Mouse (Mus musculus) thymus, adult 2 months (tissue): ENCODE results near the gene Ube2j1. TPM values are rescaled to one million over a fixed set of nuclear protein-coding genes. Genes with fewer than 3 reads are reported as not detected.

ENCODE experiments used
- DNase-seq: peaks from one replicate; pipeline ENCODE4 v3.0.0; 2021
- H3K27ac ChIP-seq: fragments of 200-500 bp; 2 replicates; pipeline ENCODE4 v1.5.1; 2012; ENCODE audit warnings: low read length, control low read depth; ENCODE audit not compliant: control insufficient read depth, insufficient read depth
- H3K27me3 ChIP-seq: fragments of 200-500 bp; 2 replicates; pipeline ENCODE4 v1.6.1; 2012; ENCODE audit warnings: mild to moderate bottlenecking, low read length, moderate library complexity, mixed read lengths; ENCODE audit not compliant: control insufficient read depth, insufficient read depth
- H3K36me3 ChIP-seq: fragments of 200-500 bp; 2 replicates; pipeline ENCODE4 v1.6.1; 2012; ENCODE audit warnings: mild to moderate bottlenecking, low read length, moderate library complexity; ENCODE audit not compliant: control insufficient read depth, insufficient read depth
- H3K4me1 ChIP-seq: fragments of 200-500 bp; replicated peaks from 2 replicates; pipeline ENCODE4 v1.6.1; 2012; ENCODE audit warnings: low read length; ENCODE audit not compliant: control insufficient read depth, insufficient read depth
- H3K4me3 ChIP-seq: fragments of 200-500 bp; 2 replicates; pipeline ENCODE4 v1.5.1; 2012; ENCODE audit warnings: mild to moderate bottlenecking, low read length, control low read depth, moderate library complexity; ENCODE audit not compliant: control insufficient read depth, insufficient read depth
- CTCF ChIP-seq: fragments of 200-500 bp; IDR thresholded peaks from 2 replicates; pipeline ENCODE4 v1.5.1; 2012; ENCODE audit warnings: mild to moderate bottlenecking, control low read depth, low read length, moderate library complexity, borderline replicate concordance; ENCODE audit not compliant: control insufficient read depth, poor library complexity, insufficient read depth; ENCODE audit errors: extremely low read depth
- POLR2A ChIP-seq: fragments of 200-500 bp; IDR thresholded peaks from 2 replicates; pipeline ENCODE4 v1.6.1; 2012; ENCODE audit warnings: mild to moderate bottlenecking, low read length, control low read depth, moderate library complexity; ENCODE audit not compliant: control insufficient read depth, poor library complexity, insufficient read depth; ENCODE audit errors: extremely low read depth
- WGBS: fragments of 180-500 bp; shearing (Covaris S2); methylation state at CpG from one replicate; pipeline ENCODE4 v1.1.7; 2018; 5-methylcytosine and 5-hydroxymethylcytosine counted together
- polyA plus RNA-seq: library from polyadenylated mRNA; depleted of rRNA; stranded (reverse); fragments of >200 nt; gene quantifications from 2 replicates; pipeline ENCODE4 v1.2.3, GENCODE M21; 2012

The Ube2j1 gene
- polyA plus RNA-seq, 1 experiment: 28.7 TPM

GRCm38 (mm10) chr4:32984801-32985675 lies 46.2 kb upstream of the Ube2j1 start:
- no peak for TF ChIP-seq CTCF
- no peak for TF ChIP-seq POLR2A
- Histone ChIP-seq H3K27ac (peak overlapping the region; percentile 90), H3K27me3 (no peaks in the 10 kb centered on the region), H3K36me3 (no peaks in the 10 kb centered on the region), H3K4me1 (peaks cover 21% of the 10 kb centered on the region), H3K4me3 (no peak overlapping the region)
- DNase-seq: peak; percentile 24
- WGBS: 50% methylated on average over 13 of the region's 13 CpGs

DNA sequence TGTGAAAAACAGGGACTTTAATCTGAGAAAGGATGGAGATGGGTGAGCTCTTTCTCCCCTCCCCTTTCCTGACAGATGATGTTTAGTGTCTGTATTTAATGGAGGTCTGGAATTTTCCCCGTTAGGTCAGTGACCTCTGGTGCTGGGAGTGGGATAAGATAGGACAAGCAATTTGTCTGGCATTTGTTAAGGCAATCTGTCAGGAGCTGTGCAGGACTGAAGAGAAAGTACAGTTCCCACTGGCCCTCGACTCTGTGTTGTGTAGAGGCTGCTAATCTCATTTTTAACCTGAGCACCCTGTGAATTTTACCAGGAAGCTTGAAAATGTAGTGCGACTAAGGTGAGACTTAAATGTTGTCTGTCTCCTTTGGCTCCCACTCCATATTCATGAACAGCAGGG lies 45.5 kb upstream of the Ube2j1 start:
- TF ChIP-seq CTCF (no peak), POLR2A (no peak)
- no peaks in the 10 kb centered on the region for H3K27me3 ChIP-seq
- WGBS: 87% methylated on average over 3 of the region's 3 CpGs

DNA sequence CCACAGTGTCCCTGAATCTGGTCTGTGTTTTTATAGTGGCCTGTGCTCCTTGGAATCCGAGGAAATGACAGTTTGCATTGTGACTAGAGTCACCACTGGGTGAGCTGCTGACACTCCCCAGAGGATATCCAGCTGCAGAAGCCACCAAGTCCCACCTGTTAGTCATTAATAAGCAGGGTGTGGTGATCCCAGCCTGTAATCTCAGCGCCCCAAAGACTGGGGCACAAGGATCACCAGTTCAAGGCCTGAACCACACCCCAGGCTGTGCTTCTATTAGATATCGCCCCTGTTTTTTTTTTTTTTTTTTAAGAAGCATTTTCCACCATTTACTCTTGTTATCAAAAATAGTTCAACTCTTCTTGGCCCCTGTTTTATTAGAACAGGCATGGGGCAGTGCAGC lies 44.2 kb upstream of the Ube2j1 start:
- H3K36me3 ChIP-seq: no peaks in the 10 kb centered on the region
- TF ChIP-seq POLR2A (no peak), CTCF (no peak)
- no peaks in the 10 kb centered on the region for H3K27me3 ChIP-seq
- H3K27ac ChIP-seq: no peak overlapping the region
- H3K4me1 ChIP-seq: peaks cover 15% of the 10 kb centered on the region
- H3K4me3 ChIP-seq: no peak overlapping the region
- WGBS: 84% methylated on average over 3 of the region's 3 CpGs
- DNase-seq: no peak

More for the DNA sequence above, 45.5 kb upstream of the Ube2j1 start:
- Histone ChIP-seq H3K36me3 (no peaks in the 10 kb centered on the region), H3K4me3 (no peak overlapping the region), H3K27ac (no peak overlapping the region), H3K4me1 (peaks cover 21% of the 10 kb centered on the region)
- no peak for DNase-seq

DNA sequence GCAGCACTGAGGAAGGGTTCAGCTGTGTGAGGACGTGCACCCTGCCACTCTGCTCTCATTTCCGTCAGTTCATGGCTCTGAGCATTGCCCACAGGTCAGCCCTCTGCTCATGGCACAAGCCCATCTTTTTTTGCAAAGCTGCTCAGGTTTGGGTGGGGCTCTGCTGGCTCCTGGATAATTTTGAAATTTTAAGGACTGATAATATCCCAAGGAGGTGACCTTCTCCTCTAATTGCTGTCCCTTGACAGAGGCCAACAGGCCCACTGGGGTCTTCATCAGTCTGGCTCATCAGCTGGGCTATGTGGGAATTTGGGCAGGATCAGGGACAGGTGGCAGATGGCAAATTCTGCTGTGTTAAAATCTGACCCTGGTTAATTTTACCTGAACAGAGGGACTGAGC lies 41.9 kb upstream of the Ube2j1 start:
- TF ChIP-seq CTCF (no peak), POLR2A (no peak)
- WGBS: 91% methylated on average over 2 of the region's 2 CpGs
- no peak overlapping the region for H3K4me3 ChIP-seq

DNA sequence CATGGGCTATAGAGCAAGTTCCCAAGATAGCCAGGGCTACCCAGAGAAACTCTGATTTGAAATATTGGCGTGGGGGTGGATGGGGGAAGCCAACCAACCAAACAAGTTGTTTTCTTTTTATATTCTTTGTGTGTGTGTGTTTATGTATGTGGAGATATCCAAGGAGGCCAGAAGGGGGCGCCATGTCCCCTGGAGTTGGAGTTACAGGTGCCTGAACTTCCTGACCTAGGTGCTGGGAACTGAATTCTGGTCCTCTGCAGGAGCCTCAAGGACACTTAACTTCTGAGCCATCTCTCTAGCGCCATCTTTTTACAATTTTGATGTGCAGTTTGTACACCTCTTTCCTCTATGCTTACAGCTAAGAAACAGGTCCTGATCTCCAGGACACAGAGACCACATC lies 37.0 kb upstream of the Ube2j1 start:
- no peak for DNase-seq
- Histone ChIP-seq H3K4me3 (no peak overlapping the region), H3K4me1 (peaks cover 4% of the 10 kb centered on the region; the same call in 1 of the 2 replicates), H3K36me3 (no peaks in the 10 kb centered on the region), H3K27me3 (no peaks in the 10 kb centered on the region), H3K27ac (no peak overlapping the region)
- 90% methylated on average over 3 of the region's 3 CpGs for WGBS
- TF ChIP-seq POLR2A (no peak), CTCF (no peak)

More for the DNA sequence above, 41.9 kb upstream of the Ube2j1 start:
- Histone ChIP-seq H3K36me3 (no peaks in the 10 kb centered on the region), H3K27ac (no peak overlapping the region), H3K4me1 (peaks cover 13% of the 10 kb centered on the region), H3K27me3 (no peaks in the 10 kb centered on the region)
- DNase-seq: no peak

GRCm38 (mm10) chr4:32996083-32996482 lies 35.1 kb upstream of the Ube2j1 start:
- no peak for TF ChIP-seq POLR2A
- no peak for TF ChIP-seq CTCF
- H3K4me3 ChIP-seq: no peak overlapping the region
- H3K27ac ChIP-seq: no peak overlapping the region
- 89% methylated on average over 5 of the region's 5 CpGs for WGBS
- H3K4me1 ChIP-seq: peaks cover 4% of the 10 kb centered on the region; the same call in 1 of the 2 replicates
- H3K36me3 ChIP-seq: no peaks in the 10 kb centered on the region
- no peak for DNase-seq
- H3K27me3 ChIP-seq: no peaks in the 10 kb centered on the region
